ENCODE assay signal across 18 mouse cellular contexts in the genomic region with DNA sequence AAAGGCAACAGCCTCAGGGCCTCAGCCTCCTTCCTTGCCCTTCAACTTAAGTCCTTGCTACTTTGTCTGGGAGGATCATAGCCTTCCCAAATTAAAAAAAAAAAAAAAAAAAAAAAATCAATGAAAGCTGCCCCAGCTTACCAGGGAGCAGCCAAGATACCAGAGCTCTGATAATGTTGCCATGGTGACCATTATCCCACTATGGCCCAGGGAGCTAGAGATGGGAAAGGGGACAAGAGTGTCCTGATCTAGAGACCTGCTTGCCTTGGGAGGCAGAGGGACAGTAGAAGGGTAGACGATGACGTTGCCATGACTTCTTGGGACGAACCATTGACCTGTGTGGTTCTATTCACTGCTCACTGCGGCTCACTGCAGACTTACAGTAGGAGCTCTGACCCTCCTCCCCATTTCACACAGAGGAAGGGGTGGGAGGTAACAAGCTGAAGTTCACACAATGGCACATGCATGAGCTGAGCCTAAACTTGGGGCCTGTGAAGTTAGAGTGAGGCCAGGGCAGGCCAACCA. TPM values are rescaled to one million over a fixed set of nuclear protein-coding genes. Genes with fewer than 3 reads are reported as not detected.
DNase-seq lines count a peak whose midpoint lies in the region; ATAC-seq and TF ChIP-seq lines count a peak whose summit lies in the region.
"Had no signal": no experiment of that assay in that cellular context is flagged by ENCODE, and none has a peak within 500 bp of the region (broad histone marks: within the 10 kb centered on the region; RNA-seq: fewer than 3 reads in every experiment).

No protein-coding gene starts in this region.

- TF ChIP-seq CTCF in kidney, adult 2 months (conservative IDR thresholded peaks at IDR 0.05; ENCODE audit: insufficient read depth, insufficient read length, low read depth, low read length): no peak
- no peak for TF ChIP-seq CTCF in E14TG2a.4 (conservative IDR thresholded peaks at IDR 0.05; ENCODE audit: low read length)

- H3K27me3 ChIP-seq in forebrain, embryonic 11.5 days (ENCODE audit: control insufficient read depth, insufficient read depth, low read length): no peaks in the 10 kb centered on the region
- 0 out of 2 replicates have a peak, but pooled peaks cover 3% of the 10 kb centered on the region for H3K27me3 ChIP-seq in forebrain, embryonic 10.5 days (ENCODE audit: poor library complexity, severe bottlenecking)
- H3K27me3 ChIP-seq in kidney, embryonic 16.5 days (ENCODE audit: insufficient read depth, low read length): no peaks in the 10 kb centered on the region
- H3K27me3 ChIP-seq in kidney, adult 2 months (replicated peaks; ENCODE audit: control insufficient read depth, insufficient read depth, low read length): no peaks in the 10 kb centered on the region
- peaks cover 8% of the 10 kb centered on the region; the same call in 1 of the 2 replicates for H3K27me3 ChIP-seq in E14TG2a.4 (ENCODE audit: insufficient read depth, low read length)
- no peaks in the 10 kb centered on the region for H3K27me3 ChIP-seq in midbrain, embryonic 12.5 days
- H3K27me3 ChIP-seq: neural tube, embryonic 15.5 days had no signal

- WGBS in forebrain, embryonic 11.5 days: 76% methylated on average over 4 of the region's 4 CpGs
- 95% methylated on average over 4 of the region's 4 CpGs for WGBS in forebrain, embryonic 10.5 days
- 63% methylated on average over 4 of the region's 4 CpGs for WGBS in kidney, embryonic 16.5 days
- 67% methylated on average over 4 of the region's 4 CpGs for WGBS in kidney, adult 2 months
- 68% methylated on average over 4 of the region's 4 CpGs for WGBS in midbrain, embryonic 12.5 days

- H3K36me3 ChIP-seq in forebrain, embryonic 11.5 days (ENCODE audit: control insufficient read depth, insufficient read depth, low read length): no peaks in the 10 kb centered on the region
- no peaks in the 10 kb centered on the region for H3K36me3 ChIP-seq in forebrain, embryonic 10.5 days (replicated peaks)
- no peaks in the 10 kb centered on the region for H3K36me3 ChIP-seq in kidney, embryonic 16.5 days (ENCODE audit: insufficient read depth, low read length)
- no peaks in the 10 kb centered on the region for H3K36me3 ChIP-seq in kidney, adult 2 months (ENCODE audit: control insufficient read depth, insufficient read depth, low read length)
- no peaks in the 10 kb centered on the region for H3K36me3 ChIP-seq in E14TG2a.4 (ENCODE audit: insufficient read depth, low read length)
- H3K36me3 ChIP-seq in midbrain, embryonic 12.5 days: no peaks in the 10 kb centered on the region
- H3K36me3 ChIP-seq: heart, embryonic 13.5 days; neural tube, embryonic 15.5 days had no signal

- H3K27ac ChIP-seq in forebrain, embryonic 11.5 days (ENCODE audit: low read depth, low read length): no peak overlapping the region
- no peak overlapping the region; the same call in 1 of the 2 replicates for H3K27ac ChIP-seq in forebrain, embryonic 10.5 days
- H3K27ac ChIP-seq in kidney, embryonic 16.5 days (ENCODE audit: low read length): peak overlapping the region; percentile 44; the same call in 1 of the 2 replicates
- no peak overlapping the region for H3K27ac ChIP-seq in kidney, adult 2 months (ENCODE audit: insufficient read depth, low read depth, low read length)
- H3K27ac ChIP-seq in midbrain, embryonic 12.5 days (replicated peaks): no peak overlapping the region
- H3K27ac ChIP-seq: heart, embryonic 13.5 days; macrophage; neural tube, embryonic 15.5 days had no signal

- TF ChIP-seq POLR2A in kidney, adult 2 months (IDR thresholded peaks at IDR 0.05; ENCODE audit: low read depth, low read length): no peak

- H3K4me3 ChIP-seq in forebrain, embryonic 11.5 days (ENCODE audit: low read depth, low read length): no peak overlapping the region
- H3K4me3 ChIP-seq in forebrain, embryonic 10.5 days: no peak overlapping the region
- no peak overlapping the region for H3K4me3 ChIP-seq in kidney, embryonic 16.5 days (ENCODE audit: low read length)
- no peak overlapping the region for H3K4me3 ChIP-seq in kidney, adult 2 months (ENCODE audit: insufficient read depth, low read depth, low read length)
- H3K4me3 ChIP-seq in E14TG2a.4 (replicated peaks; ENCODE audit: low read length): peak overlapping the region; percentile 53
- H3K4me3 ChIP-seq in midbrain, embryonic 12.5 days: no peak overlapping the region
- H3K4me3 ChIP-seq: heart, embryonic 13.5 days; neural tube, embryonic 15.5 days had no signal

- no peaks in the 10 kb centered on the region for H3K9me3 ChIP-seq in forebrain, embryonic 11.5 days (ENCODE audit: control insufficient read depth, low read length)
- H3K9me3 ChIP-seq in forebrain, embryonic 10.5 days: no peaks in the 10 kb centered on the region
- no peaks in the 10 kb centered on the region for H3K9me3 ChIP-seq in kidney, embryonic 16.5 days (ENCODE audit: low read length)
- no peaks in the 10 kb centered on the region for H3K9me3 ChIP-seq in E14TG2a.4 (ENCODE audit: low read length)
- no peaks in the 10 kb centered on the region for H3K9me3 ChIP-seq in midbrain, embryonic 12.5 days
- H3K9me3 ChIP-seq: heart, embryonic 13.5 days; neural tube, embryonic 15.5 days had no signal

- no peak overlapping the region for H3K4me2 ChIP-seq in forebrain, embryonic 11.5 days (ENCODE audit: low read depth, low read length, severe bottlenecking)
- no peak overlapping the region for H3K4me2 ChIP-seq in kidney, embryonic 16.5 days (replicated peaks; ENCODE audit: low read depth, low read length)
- H3K4me2 ChIP-seq in midbrain, embryonic 12.5 days (replicated peaks): no peak overlapping the region
- H3K4me2 ChIP-seq: heart, embryonic 13.5 days; neural tube, embryonic 15.5 days had no signal

- DNase-seq in forebrain, embryonic 11.5 days (ENCODE audit: low spot score): no peak
- DNase-seq in forebrain, embryonic 10.5 days (ENCODE audit: extremely low spot score, low spot score): no peak
- DNase-seq in kidney, adult 2 months: no peak
- no peak for DNase-seq in right cerebral cortex, adult 18-20 months
- no peak for DNase-seq in heart, postnatal 4 days
- DNase-seq: cerebellum, adult 11 months; heart, postnatal 36 days; lung, adult 2 months; right cerebral cortex, postnatal 4 days had no signal

- H3K4me1 ChIP-seq in forebrain, embryonic 11.5 days (replicated peaks; ENCODE audit: control insufficient read depth, insufficient read depth, low read length): no peaks in the 10 kb centered on the region
- H3K4me1 ChIP-seq in forebrain, embryonic 10.5 days: peaks cover 30% of the 10 kb centered on the region
- 0 out of 2 replicates have a peak, but pooled peaks cover 18% of the 10 kb centered on the region for H3K4me1 ChIP-seq in kidney, embryonic 16.5 days (ENCODE audit: insufficient read depth, low read length)
- H3K4me1 ChIP-seq in kidney, adult 2 months (ENCODE audit: control insufficient read depth, insufficient read depth, low read length): no peaks in the 10 kb centered on the region
- peaks cover 86% of the 10 kb centered on the region for H3K4me1 ChIP-seq in E14TG2a.4 (replicated peaks; ENCODE audit: low read depth, low read length)
- peaks cover 13% of the 10 kb centered on the region for H3K4me1 ChIP-seq in midbrain, embryonic 12.5 days
- H3K4me1 ChIP-seq: neural tube, embryonic 15.5 days had no signal

- ATAC-seq in forebrain, embryonic 11.5 days (replicated peaks; ENCODE audit: low FRiP score): 0 out of 2 replicates have a peak, but pooled peaks have one; percentile 15
- no peak for ATAC-seq in kidney, embryonic 16.5 days (ENCODE audit: low FRiP score, low TSS enrichment)
- ATAC-seq in midbrain, embryonic 12.5 days (ENCODE audit: low FRiP score, low read depth): peak; percentile 34; the same call in 1 of the 2 replicates
- ATAC-seq: CD4-positive, CD25-positive, alpha-beta regulatory T cell, adult 4 months; forebrain, embryonic 16.5 days; intestine, postnatal 0 days had no signal

- H3K9ac ChIP-seq in forebrain, embryonic 11.5 days (ENCODE audit: low read length): no peak overlapping the region
- H3K9ac ChIP-seq in kidney, embryonic 16.5 days (replicated peaks; ENCODE audit: low read length): no peak overlapping the region
- H3K9ac ChIP-seq in midbrain, embryonic 12.5 days (replicated peaks): no peak overlapping the region
- H3K9ac ChIP-seq: heart, embryonic 13.5 days; neural tube, embryonic 15.5 days had no signal

RNA-seq across cellular contexts. Expression of a gene that starts 39.5 kb away (rescaled TPM):
- 9.0 and 11.7 TPM in 2 replicates for polyA plus RNA-seq in forebrain, embryonic 11.5 days (2014; fragmentation: Nextera tagmentation; extraction: Ambion mirVana)
- polyA plus RNA-seq in forebrain, embryonic 10.5 days (2016; fragmentation: Nextera tagmentation; extraction: Ambion mirVana): 4.1 and 5.9 TPM in 2 replicates
- polyA plus RNA-seq in kidney, embryonic 16.5 days (2015; fragmentation: Nextera tagmentation; extraction: Ambion mirVana): 3.9 and 5.4 TPM in 2 replicates
- 14.6 and 16.8 TPM in 2 replicates for polyA plus RNA-seq in kidney, adult 2 months (2012; rRNA removed)
- 11.3 and 15.3 TPM in 2 replicates for polyA plus RNA-seq in midbrain, embryonic 12.5 days (2016; fragmentation: Nextera tagmentation; extraction: Ambion mirVana)
- 10 to 100 TPM; 86.0 to 87.2 TPM for total RNA-seq in heart, postnatal 4 days (2021)
- polyA plus RNA-seq: CD4-positive, CD25-positive, alpha-beta regulatory T cell, adult 4 months had no signal
